In genomic region chr3:96331438-96331837, GRCm38 (mm10) we compare ENCODE assay signal across 13 mouse cellular contexts.
"Had no signal": no experiment of that assay in that cellular context is flagged by ENCODE, and none has a peak within 500 bp of the region (broad histone marks: within the 10 kb centered on the region; RNA-seq: fewer than 3 reads in every experiment).

No protein-coding gene starts in this region.

- ATAC-seq: lung, postnatal 0 days; midbrain, embryonic 15.5 days had no signal

- H3K4me3 ChIP-seq: limb, embryonic 13.5 days; midbrain, embryonic 15.5 days; neural tube, embryonic 12.5 days had no signal

- H3K27ac ChIP-seq: limb, embryonic 13.5 days; liver, embryonic 14.5 days; midbrain, embryonic 15.5 days; neural tube, embryonic 12.5 days; stomach, embryonic 15.5 days had no signal

- H3K36me3 ChIP-seq: limb, embryonic 13.5 days; midbrain, embryonic 15.5 days; neural tube, embryonic 12.5 days; stomach, embryonic 15.5 days had no signal

- H3K9ac ChIP-seq: limb, embryonic 13.5 days; liver, embryonic 14.5 days; midbrain, embryonic 15.5 days; neural tube, embryonic 12.5 days; stomach, embryonic 15.5 days had no signal

- H3K4me2 ChIP-seq: limb, embryonic 13.5 days; midbrain, embryonic 15.5 days; neural tube, embryonic 12.5 days had no signal

- DNase-seq: kidney, adult 8-10 months; kidney, postnatal 25 days; layer of hippocampus, postnatal 36 days; lung, adult 18-20 months; lung, postnatal 36 days; right cerebral cortex, postnatal 14 days; thymus, adult 2 months had no signal

- H3K9me3 ChIP-seq: limb, embryonic 13.5 days; midbrain, embryonic 15.5 days; neural tube, embryonic 12.5 days; stomach, embryonic 15.5 days had no signal
